Mouse (Mus musculus): Measurements from ENCODE around the gene Traf7. TPM values are rescaled to one million over a fixed set of nuclear protein-coding genes. Genes with fewer than 3 reads are reported as not detected.

The Traf7 gene
- total RNA-seq (2021), result 85.4 and 101 TPM in 2 replicates
- long read RNA-seq, experiment 1, transcript Traf7-215 (21 exons, 3,003 nt), result major isoform, 20 of 125 reads
- long read RNA-seq, experiment 1, transcript Traf7-202 (20 exons, 2,504 nt), result minor isoform, 6 of 125 reads
- long read RNA-seq, experiment 1, partial matches to known transcripts, result 11 of 125 reads
- long read RNA-seq, experiment 1, other reads (novel, unspliced or antisense), result 83 of 125 reads
- long read RNA-seq, experiment 2, transcript Traf7-215 (21 exons, 3,003 nt), result major isoform, 14 of 73 reads
- long read RNA-seq, experiment 2, partial matches to known transcripts, result 15 of 73 reads
- long read RNA-seq, experiment 2, other reads (novel, unspliced or antisense), result 39 of 73 reads

DNA sequence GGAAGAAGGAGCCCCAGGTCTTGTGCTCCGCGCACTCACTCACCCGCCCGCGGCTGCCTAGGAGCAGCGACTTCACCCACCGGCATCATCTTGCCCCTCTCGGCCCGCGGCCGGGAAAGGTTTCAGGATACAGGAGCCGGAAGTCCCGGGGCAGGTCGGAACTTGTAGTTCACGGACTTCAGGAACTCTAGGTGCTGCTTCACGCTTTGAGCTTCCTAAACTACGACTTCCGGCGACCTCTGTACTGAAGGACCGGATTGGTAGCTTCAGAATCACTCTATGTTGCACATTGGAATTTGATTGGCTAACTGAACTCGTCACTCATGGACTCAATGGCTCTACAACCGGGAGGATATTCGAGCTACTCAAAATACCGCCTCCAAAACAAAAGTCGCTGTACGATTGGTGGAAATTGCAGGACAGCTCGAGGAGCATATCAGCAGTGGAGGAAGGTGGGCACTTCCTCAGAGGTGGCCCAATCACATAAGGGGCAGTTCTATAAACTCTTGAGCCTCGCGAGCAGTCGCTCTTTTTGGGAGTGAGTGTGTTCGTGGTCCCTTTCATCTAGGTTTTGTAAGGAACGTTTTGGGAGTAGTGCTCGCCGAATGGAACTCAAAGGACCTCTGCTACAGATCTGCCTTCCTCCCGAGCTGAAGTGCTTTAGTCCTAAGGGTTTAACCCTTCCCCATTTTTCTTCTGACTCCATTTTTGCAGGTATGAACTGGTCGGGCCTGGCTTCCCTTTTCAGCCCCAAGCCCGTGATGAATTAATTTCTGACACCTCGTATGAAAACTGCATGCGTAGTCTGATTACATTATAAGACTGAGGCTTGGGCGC is at the start of gene Traf7:
Gene Traf7 (minus strand): TSS at position 216 of the 837 bp plus-strand sequence.
- peak; percentile 93 for DNase-seq

DNA sequence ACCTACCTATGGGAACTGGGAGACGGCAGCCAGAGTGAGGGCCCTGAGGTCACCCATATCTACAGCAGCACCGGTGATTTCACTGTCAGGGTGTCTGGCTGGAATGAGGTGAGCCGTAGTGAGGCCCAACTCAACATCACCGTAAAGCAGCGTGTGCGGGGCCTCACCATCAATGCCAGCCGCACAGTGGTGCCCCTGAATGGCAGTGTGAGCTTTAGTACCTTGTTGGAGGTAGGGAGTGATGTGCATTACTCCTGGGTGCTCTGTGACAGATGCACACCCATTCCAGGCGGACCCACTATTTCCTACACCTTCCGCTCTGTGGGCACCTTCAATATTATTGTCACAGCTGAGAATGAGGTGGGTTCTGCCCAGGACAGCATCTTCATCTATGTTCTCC is 46.1 kb upstream of the Traf7 start:
- no peak for DNase-seq

DNA sequence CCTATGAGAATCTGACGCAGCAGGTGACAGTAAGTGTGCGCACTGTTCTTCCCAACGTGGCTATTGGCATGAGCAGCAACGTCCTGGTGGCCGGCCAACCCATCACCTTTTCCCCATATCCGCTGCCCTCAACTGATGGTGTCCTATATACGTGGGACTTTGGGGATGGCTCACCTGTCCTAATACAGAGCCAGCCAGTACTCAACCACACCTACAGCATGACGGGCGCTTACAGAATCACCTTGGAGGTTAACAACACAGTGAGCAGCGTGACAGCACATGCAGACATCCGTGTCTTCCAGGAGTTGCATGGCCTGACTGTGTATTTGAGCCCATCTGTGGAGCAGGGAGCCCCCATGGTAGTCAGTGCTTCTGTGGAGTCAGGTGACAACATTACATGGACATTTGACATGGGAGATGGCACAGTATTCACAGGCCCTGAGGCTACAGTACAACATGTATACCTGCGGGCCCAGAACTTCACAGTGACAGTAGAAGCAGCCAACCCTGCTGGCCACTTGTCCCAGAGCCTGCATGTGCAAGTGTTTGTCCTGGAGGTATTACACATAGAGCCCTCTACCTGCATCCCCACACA is 45.0 kb upstream of the Traf7 start:
- no peak for DNase-seq

DNA sequence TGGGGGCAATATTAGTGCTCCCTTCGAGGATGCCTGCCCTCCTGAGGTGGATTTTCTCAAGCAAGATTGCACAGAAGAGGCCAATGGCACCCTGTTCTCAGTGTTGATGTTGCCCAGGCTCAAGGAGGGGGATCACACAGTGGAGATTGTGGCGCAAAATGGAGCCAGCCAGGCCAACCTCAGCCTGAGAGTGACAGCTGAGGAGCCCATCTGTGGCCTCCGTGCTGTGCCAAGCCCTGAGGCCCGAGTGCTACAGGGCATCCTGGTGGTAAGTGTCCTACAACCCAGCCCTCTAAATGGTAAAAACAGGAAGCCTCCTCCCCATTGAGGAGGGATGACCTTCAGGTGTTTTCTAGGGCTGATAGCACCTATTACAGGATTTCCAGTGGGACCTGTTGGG is 42.1 kb upstream of the Traf7 start:
- DNase-seq, result no peak

DNA sequence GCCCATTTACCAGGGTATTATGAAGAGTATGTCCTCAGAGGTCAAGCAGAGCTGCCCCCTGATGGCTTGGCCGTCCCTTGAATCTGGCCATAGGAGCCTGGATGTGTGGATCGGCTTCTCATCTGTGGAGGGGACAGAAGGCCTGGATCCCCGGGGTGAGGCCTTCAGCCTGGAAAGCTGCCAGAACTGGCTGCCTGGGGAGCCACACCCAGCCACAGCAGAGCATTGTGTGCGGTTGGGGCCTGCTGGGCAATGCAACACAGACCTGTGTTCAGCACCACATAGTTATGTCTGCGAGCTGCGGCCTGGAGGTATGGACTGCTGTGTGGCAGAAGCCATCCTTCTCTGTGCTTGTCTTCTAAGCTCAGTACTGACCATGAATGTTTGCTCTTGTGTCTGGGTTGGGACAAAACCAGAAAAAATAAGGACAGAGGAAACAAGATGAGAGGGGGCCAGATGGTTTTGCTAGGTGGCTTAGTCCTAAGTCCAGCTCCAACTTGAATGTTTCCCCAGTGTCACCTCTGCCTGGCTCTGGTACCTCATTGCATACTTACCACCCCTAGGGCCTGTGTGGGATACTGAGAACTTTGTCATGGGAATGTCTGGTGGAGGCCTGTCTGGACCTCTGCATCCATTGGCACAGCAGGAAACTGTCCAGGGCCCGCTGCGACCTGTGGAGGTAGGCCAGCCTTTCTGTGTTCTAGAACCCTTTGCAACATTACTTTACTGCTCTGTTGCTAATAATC is 39.5 kb upstream of the Traf7 start:
- DNase-seq, result peak; percentile 45

DNA sequence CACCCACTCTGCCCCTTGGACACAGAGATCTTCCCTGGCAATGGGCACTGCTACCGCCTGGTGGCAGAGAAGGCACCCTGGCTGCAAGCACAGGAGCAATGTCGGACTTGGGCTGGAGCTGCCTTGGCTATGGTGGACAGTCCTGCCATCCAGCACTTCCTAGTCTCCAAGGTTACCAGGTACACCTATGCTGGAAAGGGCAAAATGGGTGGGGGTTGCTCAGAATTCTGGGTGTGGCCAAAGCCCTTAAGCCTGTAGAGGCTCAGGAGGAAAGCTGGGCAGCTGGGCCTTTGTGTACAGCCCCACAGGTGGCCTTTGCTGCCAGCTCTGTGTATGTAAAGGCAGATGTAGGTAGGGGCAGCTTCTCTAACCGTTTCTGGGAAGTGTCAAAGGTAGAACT is 38.1 kb upstream of the Traf7 start:
- DNase-seq, result no peak

DNA sequence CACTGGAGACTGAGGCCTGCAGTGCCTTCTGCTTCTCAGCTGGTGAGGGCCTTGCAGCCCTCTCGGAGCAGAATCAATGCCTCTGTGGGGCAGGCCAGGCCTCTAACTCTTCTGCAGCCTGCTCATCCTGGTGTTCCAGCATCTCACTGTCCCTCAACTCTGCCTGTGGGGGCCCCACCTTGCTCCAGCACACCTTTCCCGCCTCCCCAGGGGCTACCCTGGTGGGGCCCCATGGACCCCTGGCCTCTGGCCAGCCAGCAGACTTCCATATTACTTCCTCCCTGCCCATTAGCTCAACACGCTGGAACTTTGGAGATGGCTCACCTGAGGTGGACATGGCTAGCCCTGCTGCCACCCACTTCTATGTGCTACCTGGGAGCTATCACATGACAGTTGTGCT is 37.4 kb upstream of the Traf7 start:
- no peak for DNase-seq

DNA sequence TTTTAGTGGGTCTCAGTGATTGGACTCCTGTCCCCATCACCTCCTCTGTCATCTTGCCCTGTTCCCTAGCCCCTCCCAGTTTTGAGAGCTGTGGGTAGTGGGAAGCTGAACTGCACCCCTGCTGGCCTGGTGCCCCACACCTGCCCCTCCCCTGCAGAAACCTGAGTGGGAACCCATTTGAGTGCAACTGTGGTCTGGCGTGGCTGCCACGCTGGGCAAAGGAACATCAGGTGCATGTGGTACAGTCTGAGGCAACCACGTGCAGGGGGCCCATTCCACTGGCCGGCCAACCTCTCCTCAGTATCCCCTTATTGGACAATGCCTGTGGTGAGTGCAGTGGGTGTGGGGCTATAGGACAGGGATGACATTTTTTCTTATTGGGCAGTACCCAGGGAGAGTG is 36.7 kb upstream of the Traf7 start:
- no peak for DNase-seq

DNA sequence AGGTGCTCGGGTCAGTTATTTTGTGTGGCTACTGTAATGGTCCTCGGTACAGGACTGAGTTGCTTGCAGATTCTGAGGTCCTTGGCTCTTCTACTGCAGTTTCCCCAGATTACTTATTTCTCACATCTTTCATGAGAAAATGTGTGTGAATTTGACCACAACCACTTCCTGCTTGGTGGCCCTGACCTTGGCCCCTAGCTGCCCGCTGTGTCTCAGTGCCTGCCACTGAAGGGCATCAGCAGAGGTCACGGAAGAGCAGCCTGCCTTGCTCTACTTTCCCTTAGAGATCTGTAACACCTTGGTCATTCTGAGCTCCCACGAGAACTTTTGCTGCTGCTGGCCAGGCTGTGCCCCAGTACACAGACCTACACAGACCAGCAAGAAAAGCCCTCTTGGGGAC is 35.9 kb upstream of the Traf7 start:
- DNase-seq, result no peak

DNA sequence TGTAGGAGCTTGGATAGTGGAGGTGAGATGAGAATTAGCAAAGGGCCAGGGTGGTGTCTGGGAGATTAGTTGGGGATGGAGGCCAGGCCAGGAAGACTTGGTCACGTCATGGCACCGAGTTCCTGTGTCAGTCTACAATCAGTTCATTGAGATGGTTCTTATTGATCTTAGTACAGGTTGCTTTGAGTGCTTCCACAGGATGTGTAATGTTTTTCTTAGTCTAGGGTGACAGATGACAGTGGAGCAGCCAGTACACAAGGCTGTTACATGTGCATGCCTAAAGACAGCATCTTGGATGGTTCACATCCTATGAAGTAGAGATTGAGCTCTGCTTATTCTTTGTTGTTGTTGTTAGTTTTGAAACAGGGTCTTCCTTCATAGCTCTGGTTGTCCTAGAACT is 33.9 kb upstream of the Traf7 start:
- no peak for DNase-seq

DNA sequence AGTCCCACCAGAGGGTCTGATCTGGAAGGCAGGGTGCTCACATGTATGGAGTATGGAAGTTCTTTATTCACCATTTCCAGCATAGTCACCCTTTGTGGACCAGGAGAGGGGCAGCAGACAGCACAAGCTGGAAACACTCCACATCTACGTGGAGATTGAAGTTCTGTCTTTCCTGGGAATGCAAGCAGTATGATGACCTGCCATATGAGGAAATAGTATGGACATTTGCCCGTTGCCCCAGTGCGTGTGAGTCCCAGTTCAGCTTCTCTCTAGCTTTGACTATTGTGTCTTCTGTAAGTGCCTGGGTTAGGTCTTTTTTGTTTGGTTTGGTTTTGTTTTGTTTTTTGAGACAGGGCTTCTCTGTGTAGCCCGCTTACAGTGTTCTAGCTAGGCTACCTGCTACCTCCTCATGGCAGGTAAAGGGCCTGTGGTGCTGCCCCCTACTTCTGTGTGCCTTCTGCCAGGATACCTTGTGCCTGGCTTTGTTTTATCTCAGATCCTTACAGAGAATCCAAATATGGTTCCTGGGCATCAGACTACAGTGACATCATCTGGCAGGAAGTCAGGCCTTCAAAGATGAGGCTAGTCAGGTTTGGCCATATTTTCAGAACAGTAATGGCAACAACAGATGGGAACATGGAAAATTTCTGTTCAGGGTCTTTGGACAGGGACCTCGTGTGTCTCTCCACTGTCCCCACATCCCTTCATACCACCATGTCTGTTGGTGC is 32.7 kb upstream of the Traf7 start:
- no peak for DNase-seq

DNA sequence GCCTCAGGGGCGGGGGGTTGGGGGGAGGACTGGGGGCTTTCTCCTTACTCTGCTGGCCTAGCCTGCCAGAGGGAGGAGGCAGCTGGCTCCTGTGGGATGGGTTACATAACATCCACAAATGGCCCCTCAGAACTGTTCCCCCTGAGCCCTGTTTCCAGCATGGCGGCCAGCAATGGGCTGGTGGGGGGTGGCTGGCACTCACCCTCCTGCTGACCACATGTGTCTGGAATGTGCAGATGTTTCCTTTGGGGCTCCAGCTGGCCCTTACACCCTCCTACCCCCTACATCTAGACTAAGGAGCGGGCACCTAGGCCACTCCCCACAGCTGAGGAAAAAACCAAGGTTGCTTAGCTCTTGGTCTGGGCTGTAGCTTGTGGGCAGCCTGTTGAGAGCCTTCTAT is 31.4 kb upstream of the Traf7 start:
- peak; percentile 43 for DNase-seq

DNA sequence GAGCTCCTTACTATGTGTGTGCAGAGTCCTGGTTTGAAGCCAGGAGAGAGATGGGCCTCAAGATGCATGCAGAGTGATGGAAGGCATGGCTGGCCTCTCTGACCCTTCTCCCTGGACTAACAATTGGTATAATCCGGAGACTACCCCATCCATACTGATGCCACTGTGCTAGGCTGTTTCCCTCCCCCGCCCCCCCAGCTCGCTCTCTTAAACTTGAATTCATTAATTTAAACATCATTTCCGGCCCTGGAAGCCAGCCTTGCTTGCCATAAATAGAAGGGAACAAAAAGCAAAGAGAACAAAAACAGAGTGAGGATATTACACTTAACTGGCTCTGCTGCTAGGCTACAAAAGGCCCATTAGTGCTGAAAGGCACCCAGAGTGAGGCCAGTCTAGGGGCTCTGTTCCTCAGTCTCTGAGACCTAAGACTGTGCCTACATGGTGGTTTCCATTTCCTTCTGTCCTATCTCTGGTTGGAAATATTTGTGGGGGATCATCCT is 30.9 kb upstream of the Traf7 start:
- DNase-seq, result peak; percentile 14

DNA sequence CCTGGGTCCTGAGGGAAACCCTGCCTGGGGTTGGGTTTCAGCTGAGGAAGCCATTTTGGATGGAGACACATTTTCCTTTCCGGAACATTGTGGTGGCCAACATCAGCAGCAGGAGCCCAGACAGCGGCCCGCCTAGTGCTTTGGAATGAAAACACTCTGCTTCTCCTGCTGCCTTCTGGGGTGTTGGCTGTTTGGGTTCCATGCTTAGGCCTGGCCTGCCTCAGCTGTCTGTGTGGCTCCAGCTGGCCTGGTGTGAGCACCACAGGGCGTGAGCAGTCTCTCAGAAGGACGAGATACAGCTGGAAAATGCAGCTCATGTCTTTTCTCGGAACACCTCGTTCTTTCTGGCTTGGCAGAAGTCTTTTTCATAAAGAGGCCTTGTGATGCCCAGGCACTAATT is 29.4 kb upstream of the Traf7 start:
- no peak for DNase-seq

DNA sequence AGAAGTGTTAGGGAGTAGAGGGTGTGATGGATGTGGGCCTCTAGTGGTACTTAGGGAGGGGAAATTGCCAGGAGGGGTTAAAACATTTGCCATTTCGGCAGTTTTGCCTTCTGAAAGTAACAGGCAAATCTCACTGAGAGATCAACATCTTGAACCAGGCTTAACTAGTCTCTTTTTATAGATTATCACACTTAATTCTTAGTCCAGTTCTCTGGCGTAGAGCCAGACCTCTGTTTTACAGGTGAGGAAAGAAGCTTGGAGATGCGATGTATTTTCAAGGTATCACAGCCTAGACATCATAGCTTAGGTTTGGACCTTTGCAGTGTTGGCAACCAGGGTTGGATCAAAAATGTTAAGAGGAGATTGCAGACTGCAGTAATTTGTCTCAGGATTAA is 23.3 kb upstream of the Traf7 start:
- no peak for DNase-seq

DNA sequence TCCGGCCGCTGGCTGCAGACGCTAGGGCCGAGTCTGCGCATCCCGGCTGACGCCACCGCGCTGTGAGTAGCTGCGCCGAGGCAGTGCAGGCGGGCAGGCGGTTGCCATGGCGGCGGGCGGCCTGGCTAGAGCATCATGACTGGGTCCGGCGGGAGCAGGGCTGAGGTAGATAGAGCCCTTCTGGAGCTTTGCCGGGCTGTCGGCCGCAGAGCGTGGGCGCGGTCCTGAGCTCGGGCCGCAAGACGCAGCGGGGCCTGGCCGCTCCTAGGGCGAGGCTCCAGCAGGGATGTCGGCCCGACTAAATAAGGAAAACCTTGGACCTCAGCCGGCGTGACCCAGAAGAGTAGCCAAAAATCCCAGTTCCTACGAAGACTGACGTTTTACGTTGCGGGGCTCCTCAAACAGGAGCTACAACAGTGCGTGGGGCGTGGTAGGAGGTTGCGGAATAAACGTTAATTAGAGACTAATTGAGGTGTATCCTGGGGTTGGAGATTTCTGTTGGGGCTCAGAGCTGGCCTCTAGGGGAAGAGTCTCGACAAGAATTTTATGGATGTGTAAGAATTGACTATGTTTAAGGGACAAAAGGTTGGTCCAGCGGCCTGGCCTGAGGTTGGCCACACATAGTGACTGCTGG is 22.8 kb upstream of the Traf7 start:
- DNase-seq, result peak; percentile 91

DNA sequence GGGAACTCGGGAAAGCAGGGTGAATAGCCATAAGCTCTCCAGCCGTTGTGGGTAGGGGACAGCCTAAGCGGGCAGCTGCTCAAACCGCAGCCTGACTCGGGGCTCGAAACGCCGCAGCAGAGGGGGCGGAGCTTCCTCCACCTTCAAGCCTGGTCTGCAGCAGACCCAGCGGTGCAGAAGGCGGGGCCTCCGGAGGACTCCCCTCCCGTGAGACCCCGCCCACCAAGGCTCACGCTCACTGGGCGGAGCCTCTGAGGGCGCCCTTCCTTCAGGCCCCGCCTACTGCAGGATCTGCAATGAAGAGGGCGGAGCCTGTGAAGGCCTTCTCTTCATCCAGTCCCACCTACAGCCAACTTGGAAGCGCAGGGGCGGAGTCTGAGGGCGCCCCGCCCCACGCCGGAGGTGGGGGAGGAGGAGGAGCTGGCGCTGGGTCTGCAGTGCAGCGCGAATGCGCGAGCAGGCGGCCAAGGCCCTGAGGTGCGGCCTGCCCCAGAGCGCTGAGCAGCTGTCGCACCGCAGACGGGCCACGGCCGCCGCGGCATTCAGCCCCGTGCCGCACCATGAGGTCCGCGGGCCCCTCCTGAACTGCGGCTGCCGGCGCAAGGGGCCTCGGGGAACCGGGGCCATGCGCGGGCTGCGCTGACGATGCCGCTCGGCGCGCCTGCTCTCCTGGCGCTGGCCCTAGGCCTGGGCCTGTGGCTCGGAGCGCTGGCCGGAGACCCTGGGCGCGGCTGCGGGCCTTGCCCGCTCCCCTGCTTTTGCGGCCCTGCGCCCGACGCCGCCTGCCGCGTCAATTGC is 22.1 kb upstream of the Traf7 start, which contains the start of gene Pkd1:
Gene Pkd1 (plus strand): TSS at position 217 of the 798 bp plus-strand sequence.
- peak; percentile 99 for DNase-seq

DNA sequence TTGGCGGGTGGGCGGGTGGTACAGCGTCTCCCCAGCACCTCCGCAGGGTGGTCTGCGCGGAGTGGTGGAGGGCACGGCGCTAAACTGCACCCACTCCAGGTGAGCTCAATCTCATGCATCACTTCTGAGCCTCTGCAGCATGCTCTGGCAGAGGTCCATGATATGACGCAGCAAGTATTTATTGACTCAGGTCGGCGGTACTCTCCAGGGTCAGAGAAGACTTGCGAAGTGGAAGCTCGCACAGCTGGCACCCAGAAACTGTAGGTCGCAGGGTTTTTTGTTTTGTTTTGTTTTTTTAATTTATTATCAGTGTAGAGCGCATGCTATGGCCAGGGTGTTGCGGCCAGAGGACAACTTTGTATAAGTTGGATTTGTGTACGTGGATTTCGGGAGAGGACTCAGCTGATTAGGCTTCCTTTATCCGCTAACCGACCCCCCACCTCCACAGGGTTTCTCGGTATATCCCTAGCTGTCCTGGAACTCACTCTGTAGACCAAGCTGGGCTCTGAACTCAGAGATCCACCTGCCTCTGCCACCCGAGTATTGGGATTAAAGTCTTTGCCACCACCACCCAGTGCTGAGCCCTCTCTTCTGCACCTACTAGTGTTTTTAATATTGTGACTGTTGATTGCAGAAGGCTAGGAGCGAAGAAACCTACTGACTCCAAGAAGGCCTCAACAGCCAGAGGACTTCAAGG is 21.3 kb upstream of the Traf7 start:
- peak; percentile 85 for DNase-seq

DNA sequence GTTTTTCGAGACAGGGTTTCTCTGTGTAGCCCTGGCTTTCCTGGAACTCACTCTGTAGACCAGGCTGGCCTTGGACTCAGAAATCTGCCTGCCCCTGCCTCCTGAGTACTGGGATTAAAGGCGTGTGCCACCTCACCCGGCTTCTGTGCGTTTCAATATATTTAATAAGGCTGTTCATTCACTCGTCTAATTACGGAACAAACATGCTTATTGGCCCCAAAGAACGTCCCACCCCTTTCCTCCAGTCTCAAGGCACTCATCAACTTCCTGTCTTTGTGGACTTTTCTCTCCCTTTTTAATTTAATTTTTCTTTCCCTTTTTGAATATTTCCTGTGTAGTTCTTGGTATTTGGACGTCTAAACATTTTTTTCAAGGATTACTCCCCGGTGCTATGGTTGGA is 20.7 kb upstream of the Traf7 start:
- DNase-seq, result no peak

DNA sequence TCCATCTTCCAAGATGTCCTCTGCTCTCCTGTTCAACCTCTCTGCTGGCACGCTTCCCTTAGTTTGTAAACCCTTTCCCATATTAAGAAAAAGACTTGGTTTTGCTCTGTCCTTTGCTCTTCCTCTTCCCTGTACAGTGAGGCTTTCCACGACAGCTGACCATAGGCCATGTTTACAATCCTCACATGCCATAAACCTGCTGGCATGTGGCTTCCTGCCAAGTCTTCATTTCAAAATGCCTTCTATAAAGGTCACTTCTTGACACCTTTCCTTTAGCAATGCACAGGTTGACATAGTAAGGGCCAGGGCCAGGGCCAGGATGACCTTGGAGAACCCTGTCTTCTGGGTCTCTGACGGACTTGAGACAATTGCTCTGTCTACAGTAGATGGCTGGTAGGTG is 18.5 kb upstream of the Traf7 start:
- no peak for DNase-seq
